Mouse (Mus musculus) midbrain, embryonic 16.5 days (tissue): ENCODE results near the gene Lnx2. TPM values are rescaled to one million over a fixed set of nuclear protein-coding genes. Genes with fewer than 3 reads are reported as not detected.

ENCODE experiments used
- ATAC-seq: fragments of 200-750 bp; cut with Nextera tagmentation; 2 replicates; pipeline ENCODE4 v1.8.0; 2017; ENCODE audit warnings: moderate TSS enrichment
- H3K27ac ChIP-seq: fragments of 300-500 bp; sonication (generic); 2 replicates; pipeline ENCODE4 v1.5.1; 2014; ENCODE audit warnings: mild to moderate bottlenecking, low read length, mixed read lengths
- H3K27me3 ChIP-seq: fragments of 300-500 bp; sonication (generic); 2 replicates; pipeline ENCODE4 v1.6.1; 2014; ENCODE audit warnings: low read depth, low read length, mixed read lengths; ENCODE audit not compliant: control insufficient read depth, insufficient read depth
- H3K36me3 ChIP-seq: fragments of 300-500 bp; sonication (generic); 2 replicates; pipeline ENCODE4 v1.6.1; 2014; ENCODE audit warnings: mild to moderate bottlenecking, low read length, moderate library complexity, mixed read lengths; ENCODE audit not compliant: control insufficient read depth, insufficient read depth
- H3K4me1 ChIP-seq: fragments of 300-500 bp; sonication (generic); 2 replicates; pipeline ENCODE4 v1.6.1; 2014; ENCODE audit warnings: mild to moderate bottlenecking, low read length, mixed read lengths; ENCODE audit not compliant: control insufficient read depth, insufficient read depth
- H3K4me2 ChIP-seq: fragments of 300-500 bp; sonication (generic); 2 replicates; pipeline ENCODE4 v1.6.1; 2014; ENCODE audit warnings: mild to moderate bottlenecking, low read length, mixed read lengths
- H3K4me3 ChIP-seq: fragments of 300-500 bp; sonication (generic); 2 replicates; pipeline ENCODE4 v1.5.1; 2014; ENCODE audit warnings: low read depth, mild to moderate bottlenecking, low read length, moderate library complexity, mixed read lengths
- H3K9ac ChIP-seq: fragments of 300-500 bp; sonication (generic); 2 replicates; pipeline ENCODE4 v1.6.1; 2014; ENCODE audit warnings: low read depth, low read length, mixed read lengths
- H3K9me3 ChIP-seq: fragments of 300-500 bp; sonication (generic); replicated peaks from 2 replicates; pipeline ENCODE4 v1.6.1; 2014; ENCODE audit warnings: mild to moderate bottlenecking, low read length, mixed read lengths; ENCODE audit not compliant: control insufficient read depth, poor library complexity, severe bottlenecking
- WGBS: fragments of 180-500 bp; shearing (Covaris S2); extraction: QIAGEN DNeasy Blood & Tissue Kit; methylation state at CpG from one replicate; pipeline ENCODE4 v1.1.7; 2014; 5-methylcytosine and 5-hydroxymethylcytosine counted together
- polyA plus RNA-seq: library from polyadenylated mRNA; unstranded; fragments of >200 nt; fragmentation: Nextera tagmentation; extraction: Ambion mirVana; gene quantifications from 2 replicates; pipeline ENCODE4 v1.2.1, GENCODE M21; 2015

The Lnx2 gene
- polyA plus RNA-seq, 1 experiment from 2014 or later: 4.5 TPM

- 61% methylated on average over 5 of the region's 5 CpGs for WGBS
- no peak overlapping the region for H3K9ac ChIP-seq
- ATAC-seq: no peak
Observed at GRCm38 (mm10) chr5:147021546-147022265, 54.7 kb downstream of the Lnx2 start.

GRCm38 (mm10) chr5:147020579-147020978, 55.8 kb downstream of the Lnx2 start:
- Histone ChIP-seq H3K27ac (no peak overlapping the region), H3K9ac (no peak overlapping the region), H3K4me3 (no peak overlapping the region), H3K9me3 (no peaks in the 10 kb centered on the region), H3K4me1 (no peaks in the 10 kb centered on the region), H3K36me3 (peaks cover 7% of the 10 kb centered on the region; the same call in 1 of the 2 replicates), H3K4me2 (no peak overlapping the region), H3K27me3 (no peaks in the 10 kb centered on the region)
- WGBS: 91% methylated on average over 11 of the region's 11 CpGs
- ATAC-seq: no peak

More at GRCm38 (mm10) chr5:147021546-147022265, 54.7 kb downstream of the Lnx2 start:
- no peaks in the 10 kb centered on the region for H3K4me1 ChIP-seq
- no peak overlapping the region for H3K4me2 ChIP-seq
- H3K9me3 ChIP-seq: no peaks in the 10 kb centered on the region
- H3K27ac ChIP-seq: no peak overlapping the region
- no peaks in the 10 kb centered on the region for H3K27me3 ChIP-seq
- no peak overlapping the region for H3K4me3 ChIP-seq
- H3K36me3 ChIP-seq: peaks cover 7% of the 10 kb centered on the region; the same call in 1 of the 2 replicates

DNA sequence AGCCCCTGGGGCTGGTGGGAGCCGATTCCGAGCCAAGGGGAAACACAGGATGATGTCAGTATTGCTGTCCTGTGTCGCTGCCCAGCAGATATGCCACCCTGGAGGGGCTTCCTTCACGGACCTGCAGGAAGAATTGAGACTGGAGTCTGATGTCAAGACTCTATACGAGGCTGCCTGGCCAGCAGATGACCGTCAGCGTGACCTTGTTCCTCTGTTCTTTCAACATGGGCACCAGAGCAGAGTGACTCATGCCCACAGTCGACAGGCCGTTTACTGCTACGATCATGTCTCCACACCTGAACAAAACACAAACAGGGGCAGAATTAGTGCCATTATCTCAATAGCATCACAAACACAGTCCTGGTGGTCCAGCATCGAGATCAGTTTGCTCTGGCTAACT, 57.6 kb downstream of the Lnx2 start:
- Histone ChIP-seq H3K9me3 (no peaks in the 10 kb centered on the region), H3K4me2 (no peak overlapping the region), H3K9ac (no peak overlapping the region), H3K27ac (no peak overlapping the region), H3K4me3 (no peak overlapping the region), H3K36me3 (peaks cover 7% of the 10 kb centered on the region; the same call in 1 of the 2 replicates), H3K4me1 (no peaks in the 10 kb centered on the region), H3K27me3 (no peaks in the 10 kb centered on the region)
- no peak for ATAC-seq
- WGBS: 93% methylated on average over 11 of the region's 11 CpGs

- Histone ChIP-seq H3K36me3 (peaks cover 7% of the 10 kb centered on the region; the same call in 1 of the 2 replicates), H3K27ac (no peak overlapping the region), H3K4me1 (no peaks in the 10 kb centered on the region), H3K9ac (no peak overlapping the region), H3K27me3 (no peaks in the 10 kb centered on the region), H3K4me2 (no peak overlapping the region), H3K9me3 (no peaks in the 10 kb centered on the region), H3K4me3 (no peak overlapping the region)
- ATAC-seq: no peak
- WGBS: 90% methylated on average over 11 of the region's 11 CpGs
Observed at GRCm38 (mm10) chr5:147017526-147017925, 58.9 kb downstream of the Lnx2 start.

DNA sequence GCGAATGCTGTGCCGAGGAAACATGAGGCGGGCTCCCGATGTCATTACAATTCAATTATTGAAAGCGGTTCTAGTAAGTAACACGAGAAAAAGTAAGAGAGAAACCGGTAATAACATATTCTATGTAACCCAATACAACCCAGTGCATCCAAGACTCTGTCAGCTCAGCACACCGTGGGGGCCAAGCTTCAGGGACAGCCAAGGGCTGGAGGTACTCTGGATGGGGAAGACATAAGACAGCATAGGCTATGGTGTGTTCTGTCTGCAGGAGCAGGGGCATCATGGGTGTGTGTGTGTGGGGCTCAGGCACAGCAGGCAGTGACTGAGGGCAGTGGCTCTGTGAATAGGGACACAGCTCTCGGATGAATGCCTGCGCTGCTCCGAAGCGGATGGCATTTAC, 59.8 kb downstream of the Lnx2 start:
- no peaks in the 10 kb centered on the region for H3K4me1 ChIP-seq
- H3K9ac ChIP-seq: no peak overlapping the region
- no peaks in the 10 kb centered on the region for H3K9me3 ChIP-seq
- H3K27me3 ChIP-seq: no peaks in the 10 kb centered on the region
- H3K27ac ChIP-seq: no peak overlapping the region
- H3K4me3 ChIP-seq: no peak overlapping the region
- ATAC-seq: no peak
- no peak overlapping the region for H3K4me2 ChIP-seq
- peaks cover 7% of the 10 kb centered on the region; the same call in 1 of the 2 replicates for H3K36me3 ChIP-seq
- 78% methylated on average over 12 of the region's 12 CpGs for WGBS

GRCm38 (mm10) chr5:147015191-147015590, 61.2 kb downstream of the Lnx2 start:
- no peaks in the 10 kb centered on the region for H3K9me3 ChIP-seq
- no peak overlapping the region for H3K27ac ChIP-seq
- H3K4me2 ChIP-seq: no peak overlapping the region
- no peaks in the 10 kb centered on the region for H3K27me3 ChIP-seq
- no peaks in the 10 kb centered on the region for H3K4me1 ChIP-seq
- peaks cover 7% of the 10 kb centered on the region; the same call in 1 of the 2 replicates for H3K36me3 ChIP-seq
- H3K4me3 ChIP-seq: no peak overlapping the region
- WGBS: 93% methylated on average over 7 of the region's 7 CpGs
- no peak for ATAC-seq
- no peak overlapping the region for H3K9ac ChIP-seq

GRCm38 (mm10) chr5:147013845-147014244, 62.5 kb downstream of the Lnx2 start:
- H3K4me2 ChIP-seq: no peak overlapping the region
- no peaks in the 10 kb centered on the region for H3K4me1 ChIP-seq
- no peak overlapping the region for H3K9ac ChIP-seq
- 43% methylated on average over 6 of the region's 6 CpGs for WGBS
- H3K36me3 ChIP-seq: peaks cover 7% of the 10 kb centered on the region; the same call in 1 of the 2 replicates
- no peak overlapping the region for H3K27ac ChIP-seq
- H3K9me3 ChIP-seq: no peaks in the 10 kb centered on the region
- ATAC-seq: no peak
- no peaks in the 10 kb centered on the region for H3K27me3 ChIP-seq
- no peak overlapping the region for H3K4me3 ChIP-seq

GRCm38 (mm10) chr5:147011333-147011732, 65.1 kb downstream of the Lnx2 start:
- no peak overlapping the region for H3K9ac ChIP-seq
- H3K4me1 ChIP-seq: no peaks in the 10 kb centered on the region
- WGBS: 89% methylated on average over 10 of the region's 10 CpGs
- H3K4me2 ChIP-seq: no peak overlapping the region
- no peaks in the 10 kb centered on the region for H3K27me3 ChIP-seq
- ATAC-seq: no peak
- H3K9me3 ChIP-seq: no peaks in the 10 kb centered on the region
- no peak overlapping the region for H3K27ac ChIP-seq
- H3K36me3 ChIP-seq: no peaks in the 10 kb centered on the region
- H3K4me3 ChIP-seq: no peak overlapping the region

DNA sequence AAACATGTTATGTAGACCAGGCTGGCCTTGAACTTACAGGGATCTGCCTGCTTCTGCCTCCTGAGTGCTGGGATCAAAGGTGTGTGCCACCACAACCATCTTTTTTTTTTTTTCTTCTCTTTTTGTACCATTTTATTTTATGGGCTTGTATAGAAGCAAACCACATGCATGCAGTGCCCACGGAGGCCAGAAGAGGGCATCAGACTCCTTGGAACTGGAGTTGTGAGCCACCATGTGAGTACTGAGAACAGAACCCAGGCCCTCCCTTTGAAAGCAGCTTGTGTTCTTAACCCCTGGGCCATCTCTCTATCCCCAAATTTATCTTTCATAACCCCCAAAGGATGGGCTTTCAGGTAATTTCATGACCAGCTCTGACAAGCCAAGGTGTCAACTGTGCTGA, 73.1 kb downstream of the Lnx2 start:
- Histone ChIP-seq H3K9ac (no peak overlapping the region), H3K36me3 (no peaks in the 10 kb centered on the region), H3K4me2 (no peak overlapping the region), H3K27ac (no peak overlapping the region), H3K4me3 (no peak overlapping the region), H3K4me1 (no peaks in the 10 kb centered on the region), H3K27me3 (no peaks in the 10 kb centered on the region), H3K9me3 (no peaks in the 10 kb centered on the region; the same call in 1 of the 2 replicates)
- no peak for ATAC-seq
- 75% methylated on average over 1 of the region's 1 CpGs for WGBS
